Mouse (Mus musculus): ENCODE results near the gene Dcun1d4.

DNA sequence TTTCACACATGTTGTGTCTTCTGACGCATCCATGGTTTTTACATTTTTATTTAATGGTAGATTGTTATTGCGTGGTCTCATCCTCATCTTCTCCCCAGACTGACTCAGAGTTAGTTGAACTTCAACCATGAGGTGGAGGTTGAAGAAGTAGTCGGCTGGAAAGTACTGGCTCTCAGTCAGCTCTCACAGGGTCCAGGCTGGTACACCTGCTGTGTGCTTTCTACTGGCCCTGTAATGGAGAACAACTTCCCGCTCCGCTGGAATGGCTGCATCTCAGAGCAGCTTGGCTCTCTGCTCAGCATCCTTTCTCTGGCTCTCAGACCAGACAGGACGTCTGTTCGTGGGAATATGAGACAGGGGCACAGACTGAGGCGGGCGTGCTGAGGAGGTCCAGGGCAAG lies 31.9 kb downstream of the Dcun1d4 start:
- TF ChIP-seq CTCF (IDR thresholded peaks at IDR 0.05; ENCODE audit: control insufficient read depth, insufficient read depth, low read length): no peak
- TF ChIP-seq POLR2A (IDR thresholded peaks at IDR 0.05; ENCODE audit: borderline replicate concordance, control insufficient read depth, low read depth, low read length): no peak

All from bone marrow, adult 2 months (tissue).